Mouse (Mus musculus) kidney, adult 2 months (tissue): ENCODE measurements around the gene Ubtd2.

Experiments
- CTCF ChIP-seq: fragments of 200-500 bp; conservative IDR thresholded peaks from 2 replicates; pipeline ENCODE4 v1.5.1; 2011; ENCODE audit warnings: low read depth, mild to moderate bottlenecking, control low read depth, low read length, moderate library complexity, mixed read lengths; ENCODE audit not compliant: insufficient read depth, insufficient read length
- POLR2A ChIP-seq: fragments of 200-500 bp; IDR thresholded peaks from one replicate; pipeline ENCODE4 v1.6.1; 2011; ENCODE audit warnings: low read depth, low read length, control low read depth

DNA sequence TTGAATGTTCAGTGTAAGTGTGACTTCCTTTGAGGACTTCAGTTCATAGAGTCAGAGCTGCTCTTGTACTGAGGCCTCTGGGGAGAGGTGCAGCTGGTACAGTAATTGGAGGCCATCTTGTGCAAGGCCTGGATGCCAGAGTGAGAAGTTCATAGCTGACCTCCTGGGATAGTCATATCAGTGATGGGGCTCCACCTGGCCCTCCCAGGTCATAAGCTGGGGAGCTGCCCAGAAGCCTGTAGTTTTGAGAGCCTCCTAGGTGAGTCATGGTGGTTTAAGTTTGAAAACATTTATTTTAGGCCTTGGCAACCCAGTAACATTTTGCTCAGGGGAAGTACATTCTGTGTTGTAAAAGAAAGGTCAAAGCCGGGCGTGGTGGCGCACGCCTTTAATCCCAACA lies 102.9 kb downstream of the Ubtd2 start:
- TF ChIP-seq CTCF (no peak), POLR2A (no peak)
